Mouse (Mus musculus): ENCODE measurements around the gene Lpp. TPM values are rescaled to one million over a fixed set of nuclear protein-coding genes. Genes with fewer than 3 reads are reported as not detected.

Lpp gene
- polyA plus RNA-seq, 1 experiment = 6.2 TPM

DNA sequence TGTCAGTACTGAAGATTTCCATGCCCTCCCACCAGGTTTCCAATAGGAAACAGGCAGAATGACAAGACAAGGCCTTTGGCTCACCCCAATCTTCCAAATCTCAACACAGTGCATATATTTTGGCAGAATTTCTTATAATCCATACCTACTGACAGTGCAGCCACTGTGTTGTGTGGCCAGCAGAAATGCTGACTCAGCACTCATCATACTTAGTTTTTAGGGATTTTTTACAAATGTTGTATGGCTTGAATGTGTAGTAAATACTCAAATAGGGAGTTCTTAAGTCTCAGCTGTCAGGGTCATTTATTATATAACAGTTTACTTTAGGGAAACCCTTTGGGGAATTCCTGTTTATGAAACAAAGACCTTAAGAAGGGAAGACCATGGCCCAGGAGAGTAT, 202.2 kb downstream of the Lpp start:
- TF ChIP-seq POLR2A (IDR thresholded peaks at IDR 0.05; ENCODE audit: borderline replicate concordance, control insufficient read depth, low read depth, low read length) = no peak
- TF ChIP-seq CTCF (IDR thresholded peaks at IDR 0.05; ENCODE audit: control insufficient read depth, insufficient read depth, low read length) = no peak
- no peaks in the 10 kb centered on the region; the same call in 1 of the 2 replicates for H3K4me1 ChIP-seq (ENCODE audit: control insufficient read depth, insufficient read depth, low read length)
- no peak overlapping the region for H3K27ac ChIP-seq (ENCODE audit: control insufficient read depth, insufficient read depth, low read depth, low read length, poor library complexity)

DNA sequence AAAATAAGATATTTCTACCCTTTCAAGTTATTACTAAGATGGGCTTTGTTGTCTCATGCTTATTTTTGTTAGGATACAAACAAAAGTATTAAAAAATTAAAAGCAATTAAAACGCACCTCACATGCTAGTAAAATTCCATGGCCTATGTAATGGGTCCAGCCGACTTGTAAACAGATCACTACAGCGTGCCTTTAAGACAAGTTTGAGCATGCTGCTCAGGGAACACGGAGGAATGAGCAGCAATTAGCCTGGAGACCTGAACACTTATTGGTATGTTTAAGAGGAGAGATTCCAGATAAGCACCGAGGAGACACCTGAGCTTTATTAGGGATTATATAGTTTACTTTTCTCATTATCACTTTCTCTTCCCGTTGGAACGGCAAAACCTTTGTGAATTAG, 205.3 kb downstream of the Lpp start:
- no peaks in the 10 kb centered on the region; the same call in 1 of the 2 replicates for H3K4me1 ChIP-seq (ENCODE audit: control insufficient read depth, insufficient read depth, low read length)
- H3K4me3 ChIP-seq (replicated peaks; ENCODE audit: control insufficient read depth, low read depth, low read length) = no peak overlapping the region
- H3K27ac ChIP-seq (ENCODE audit: control insufficient read depth, insufficient read depth, low read depth, low read length, poor library complexity) = no peak overlapping the region
- TF ChIP-seq CTCF (IDR thresholded peaks at IDR 0.05; ENCODE audit: control insufficient read depth, insufficient read depth, low read length) = no peak
- no peak for TF ChIP-seq POLR2A (IDR thresholded peaks at IDR 0.05; ENCODE audit: borderline replicate concordance, control insufficient read depth, low read depth, low read length)
- 85% methylated on average over 7 of the region's 7 CpGs for WGBS

More for the DNA sequence above, 202.2 kb downstream of the Lpp start:
- H3K4me3 ChIP-seq (replicated peaks; ENCODE audit: control insufficient read depth, low read depth, low read length) = no peak overlapping the region

DNA sequence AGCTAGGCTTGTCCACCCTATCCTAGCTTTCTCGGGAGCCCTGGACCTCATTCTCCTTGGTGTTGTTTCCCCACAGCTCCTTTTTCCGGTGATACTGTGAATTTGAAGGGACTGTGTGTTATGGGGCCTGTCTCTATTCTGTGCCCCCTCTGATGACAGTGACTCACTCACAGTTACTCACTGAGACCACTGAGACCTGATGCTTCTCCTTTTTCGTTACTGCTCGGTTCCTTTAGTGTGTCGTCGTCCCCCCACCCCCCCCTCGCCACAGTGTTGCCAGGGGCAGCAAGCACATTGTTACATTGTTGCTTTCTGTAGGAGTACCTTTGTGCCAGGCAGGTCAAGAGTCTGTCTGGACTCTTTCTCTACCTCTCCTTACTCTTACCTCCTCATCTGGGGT, 206.5 kb downstream of the Lpp start:
- Histone ChIP-seq H3K4me3 (replicated peaks; ENCODE audit: control insufficient read depth, low read depth, low read length) (no peak overlapping the region), H3K4me1 (ENCODE audit: control insufficient read depth, insufficient read depth, low read length) (no peaks in the 10 kb centered on the region; the same call in 1 of the 2 replicates), H3K27ac (ENCODE audit: control insufficient read depth, insufficient read depth, low read depth, low read length, poor library complexity) (peak overlapping the region; percentile 42; the same call in 1 of the 2 replicates)
- 28% methylated on average over 7 of the region's 7 CpGs for WGBS
- TF ChIP-seq POLR2A (IDR thresholded peaks at IDR 0.05; ENCODE audit: borderline replicate concordance, control insufficient read depth, low read depth, low read length) = no peak
- TF ChIP-seq CTCF (IDR thresholded peaks at IDR 0.05; ENCODE audit: control insufficient read depth, insufficient read depth, low read length) = no peak

DNA sequence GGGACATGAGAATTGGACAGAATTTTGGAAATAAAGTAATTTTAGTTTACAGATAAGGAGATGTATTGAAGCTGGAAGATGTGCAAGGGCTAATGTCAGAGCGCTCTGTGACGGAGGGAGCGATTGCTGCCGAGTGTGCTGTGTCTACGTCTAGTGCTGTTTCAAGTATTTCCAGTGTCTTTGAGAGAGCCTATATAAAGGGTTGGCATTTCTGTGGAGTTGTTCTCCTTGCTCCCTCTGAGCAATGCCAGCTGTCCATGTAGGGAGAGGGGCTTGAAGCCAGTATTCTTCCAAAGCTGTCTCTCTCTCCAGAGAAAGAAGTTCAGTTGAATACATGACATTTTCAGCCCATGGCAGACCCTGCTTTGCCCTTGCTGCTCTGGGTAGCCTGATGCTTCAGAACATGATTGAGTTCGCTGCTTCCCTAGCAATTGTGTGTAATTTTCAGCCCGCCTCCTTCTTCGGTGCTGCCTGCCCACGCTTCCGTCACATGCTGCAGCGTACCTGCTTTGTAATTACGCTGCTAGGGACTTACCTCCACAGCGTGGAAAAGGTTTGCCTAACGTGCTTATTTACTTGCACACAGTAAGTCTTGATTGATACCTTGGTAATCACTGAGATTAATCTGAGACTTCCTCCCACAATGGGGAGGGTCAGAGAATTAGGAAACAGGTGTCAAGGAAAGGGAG, 207.1 kb downstream of the Lpp start:
- Histone ChIP-seq H3K27ac (ENCODE audit: control insufficient read depth, insufficient read depth, low read depth, low read length, poor library complexity) (no peak overlapping the region), H3K4me1 (ENCODE audit: control insufficient read depth, insufficient read depth, low read length) (no peaks in the 10 kb centered on the region; the same call in 1 of the 2 replicates), H3K4me3 (replicated peaks; ENCODE audit: control insufficient read depth, low read depth, low read length) (no peak overlapping the region)
- WGBS = 82% methylated on average over 14 of the region's 14 CpGs
- TF ChIP-seq CTCF (IDR thresholded peaks at IDR 0.05; ENCODE audit: control insufficient read depth, insufficient read depth, low read length) (no peak), POLR2A (IDR thresholded peaks at IDR 0.05; ENCODE audit: borderline replicate concordance, control insufficient read depth, low read depth, low read length) (no peak)

DNA sequence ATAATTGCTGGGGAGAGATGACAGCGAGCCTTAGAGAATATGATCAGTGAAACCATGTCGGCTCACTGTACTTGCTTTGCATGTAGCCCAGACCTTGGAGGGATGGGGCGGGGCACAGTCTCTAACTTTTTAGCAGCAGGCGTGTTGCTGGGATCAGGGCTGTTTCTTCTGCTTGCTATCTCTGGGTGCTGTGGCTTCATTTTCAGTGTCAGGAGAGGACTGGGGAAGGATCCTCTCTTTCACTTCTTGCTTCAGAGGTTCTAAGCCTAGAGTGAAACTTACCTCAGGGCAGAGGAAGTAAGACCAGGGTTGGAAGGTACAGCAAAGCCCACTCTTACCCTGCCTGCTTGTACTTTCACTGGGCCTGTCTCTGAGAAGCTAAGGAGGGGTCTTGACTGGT, 210.0 kb downstream of the Lpp start:
- H3K4me1 ChIP-seq (ENCODE audit: control insufficient read depth, insufficient read depth, low read length) = no peaks in the 10 kb centered on the region; the same call in 1 of the 2 replicates
- WGBS = 51% methylated on average over 4 of the region's 4 CpGs
- TF ChIP-seq CTCF (IDR thresholded peaks at IDR 0.05; ENCODE audit: control insufficient read depth, insufficient read depth, low read length) (no peak), POLR2A (IDR thresholded peaks at IDR 0.05; ENCODE audit: borderline replicate concordance, control insufficient read depth, low read depth, low read length) (no peak)
- no peak overlapping the region for H3K4me3 ChIP-seq (replicated peaks; ENCODE audit: control insufficient read depth, low read depth, low read length)
- peak overlapping the region; percentile 19; the same call in 1 of the 2 replicates for H3K27ac ChIP-seq (ENCODE audit: control insufficient read depth, insufficient read depth, low read depth, low read length, poor library complexity)

DNA sequence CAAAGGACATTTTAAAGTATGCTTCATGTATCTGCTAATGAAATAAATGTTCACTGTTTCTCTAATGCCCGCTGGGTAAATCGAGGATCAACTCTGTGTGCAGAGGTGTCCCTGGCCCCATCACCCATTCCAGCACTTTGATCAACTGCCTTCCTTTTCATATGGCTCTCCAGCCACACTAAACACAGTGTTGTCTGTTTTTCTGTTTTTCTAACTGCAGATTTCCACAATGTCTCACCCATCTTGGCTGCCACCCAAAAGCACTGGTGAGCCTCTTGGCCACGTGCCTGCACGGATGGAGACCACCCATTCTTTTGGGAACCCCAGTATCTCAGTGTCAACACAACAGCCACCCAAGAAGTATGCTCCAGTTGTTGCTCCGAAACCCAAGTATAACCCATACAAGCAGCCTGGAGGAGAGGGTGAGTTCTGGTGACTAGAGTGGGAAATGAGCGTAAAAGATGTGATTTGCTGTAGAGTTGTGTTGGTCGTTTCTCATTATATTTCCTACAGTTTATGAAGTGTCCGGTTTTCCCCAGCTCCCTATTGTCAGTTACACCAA, 214.7 kb downstream of the Lpp start:
- H3K4me3 ChIP-seq (replicated peaks; ENCODE audit: control insufficient read depth, low read depth, low read length) = no peak overlapping the region
- H3K27ac ChIP-seq (ENCODE audit: control insufficient read depth, insufficient read depth, low read depth, low read length, poor library complexity) = no peak overlapping the region
- WGBS = 85% methylated on average over 8 of the region's 8 CpGs
- H3K4me1 ChIP-seq (ENCODE audit: control insufficient read depth, insufficient read depth, low read length) = no peaks in the 10 kb centered on the region
- TF ChIP-seq CTCF (IDR thresholded peaks at IDR 0.05; ENCODE audit: control insufficient read depth, insufficient read depth, low read length) (no peak), POLR2A (IDR thresholded peaks at IDR 0.05; ENCODE audit: borderline replicate concordance, control insufficient read depth, low read depth, low read length) (no peak)

DNA sequence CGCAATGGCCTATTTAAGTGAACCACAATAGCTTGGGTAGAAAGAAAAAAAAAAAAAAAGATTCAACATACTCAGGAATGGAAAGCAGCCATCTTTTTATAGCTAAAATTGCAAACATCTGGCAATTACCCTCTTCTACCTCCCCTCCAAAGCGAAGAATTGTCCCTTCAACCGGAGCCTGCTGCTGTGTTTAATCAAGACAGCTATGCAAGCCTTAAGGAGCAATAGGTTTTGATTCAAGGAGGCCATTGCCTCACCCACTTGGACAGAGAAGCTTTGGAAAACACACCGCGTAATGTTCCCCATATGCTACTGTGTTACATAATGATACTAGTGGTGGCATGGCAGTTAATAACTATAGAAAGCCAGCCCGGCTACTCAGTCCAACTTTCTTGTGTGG, 226.2 kb downstream of the Lpp start:
- Histone ChIP-seq H3K4me3 (replicated peaks; ENCODE audit: control insufficient read depth, low read depth, low read length) (no peak overlapping the region), H3K4me1 (ENCODE audit: control insufficient read depth, insufficient read depth, low read length) (peaks cover 2% of the 10 kb centered on the region; the same call in 1 of the 2 replicates), H3K27ac (ENCODE audit: control insufficient read depth, insufficient read depth, low read depth, low read length, poor library complexity) (no peak overlapping the region)
- TF ChIP-seq POLR2A (IDR thresholded peaks at IDR 0.05; ENCODE audit: borderline replicate concordance, control insufficient read depth, low read depth, low read length) (no peak), CTCF (IDR thresholded peaks at IDR 0.05; ENCODE audit: control insufficient read depth, insufficient read depth, low read length) (no peak)
- WGBS = 71% methylated on average over 6 of the region's 6 CpGs

DNA sequence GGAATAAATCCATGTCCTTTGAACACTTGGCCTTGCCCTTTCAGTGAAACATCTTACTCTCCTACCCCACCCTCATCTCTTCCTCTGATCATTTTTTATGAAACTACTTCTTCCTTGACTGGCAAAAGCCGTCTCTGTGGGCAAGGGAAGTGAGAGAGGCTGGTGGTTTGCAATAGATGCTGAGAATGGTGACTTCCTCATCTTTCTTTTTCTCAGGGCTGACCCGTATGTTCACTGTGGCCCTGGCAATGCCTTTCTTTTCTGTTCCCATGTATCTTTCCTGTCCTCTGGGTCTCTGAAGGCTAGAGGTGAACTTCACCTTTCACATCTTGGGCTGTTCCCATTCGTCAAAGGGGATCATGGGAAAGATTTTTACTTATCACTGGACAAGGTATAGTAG, 226.7 kb downstream of the Lpp start:
- WGBS = 16% methylated on average over 3 of the region's 3 CpGs
- Histone ChIP-seq H3K4me3 (replicated peaks; ENCODE audit: control insufficient read depth, low read depth, low read length) (no peak overlapping the region), H3K4me1 (ENCODE audit: control insufficient read depth, insufficient read depth, low read length) (peaks cover 3% of the 10 kb centered on the region), H3K27ac (ENCODE audit: control insufficient read depth, insufficient read depth, low read depth, low read length, poor library complexity) (peak overlapping the region; percentile 24; the same call in 1 of the 2 replicates)
- TF ChIP-seq CTCF (IDR thresholded peaks at IDR 0.05; ENCODE audit: control insufficient read depth, insufficient read depth, low read length) (no peak), POLR2A (IDR thresholded peaks at IDR 0.05; ENCODE audit: borderline replicate concordance, control insufficient read depth, low read depth, low read length) (no peak)
